Comparison of ENCODE assay signal across 20 mouse cellular contexts in genomic region chr9:71625961-71626360, GRCm38 (mm10). TPM values are rescaled to one million over a fixed set of nuclear protein-coding genes. Genes with fewer than 3 reads are reported as not detected.
DNase-seq lines count a peak whose midpoint lies in the region; ATAC-seq and TF ChIP-seq lines count a peak whose summit lies in the region.
"Had no signal": no experiment of that assay in that cellular context is flagged by ENCODE, and none has a peak within 500 bp of the region (broad histone marks: within the 10 kb centered on the region; RNA-seq: fewer than 3 reads in every experiment).

No protein-coding gene starts in this region.

- peak overlapping the region; percentile 10; the same call in 1 of the 2 replicates for H3K27ac ChIP-seq in heart, embryonic 10.5 days
- peak overlapping the region; percentile 67 for H3K27ac ChIP-seq in kidney, postnatal 0 days
- H3K27ac ChIP-seq in testis, adult 2 months (ENCODE audit: control insufficient read depth, insufficient read depth, low read depth, low read length), result peak overlapping the region; percentile 55
- H3K27ac ChIP-seq in stomach, postnatal 0 days (replicated peaks), result 0 out of 2 replicates have a peak overlapping the region, but pooled peaks have one; percentile 13
- H3K27ac ChIP-seq: embryonic facial prominence, embryonic 13.5 days; hindbrain, embryonic 13.5 days; hindbrain, postnatal 0 days had no signal

- H3K36me3 ChIP-seq in heart, embryonic 10.5 days, result peaks cover 51% of the 10 kb centered on the region
- H3K36me3 ChIP-seq in kidney, postnatal 0 days (ENCODE audit: insufficient read depth, low read length), result peaks cover 26% of the 10 kb centered on the region; the same call in 1 of the 2 replicates
- H3K36me3 ChIP-seq in testis, adult 2 months (ENCODE audit: control insufficient read depth, insufficient read depth, low read length), result no peaks in the 10 kb centered on the region
- no peaks in the 10 kb centered on the region; the same call in 1 of the 2 replicates for H3K36me3 ChIP-seq in stomach, postnatal 0 days (ENCODE audit: control insufficient read depth, insufficient read depth, low read length)
- H3K36me3 ChIP-seq: embryonic facial prominence, embryonic 13.5 days; hindbrain, embryonic 13.5 days had no signal

- H3K9ac ChIP-seq in kidney, postnatal 0 days (ENCODE audit: low read depth, low read length), result no peak overlapping the region
- H3K9ac ChIP-seq in stomach, postnatal 0 days (ENCODE audit: low read length), result no peak overlapping the region
- H3K9ac ChIP-seq: embryonic facial prominence, embryonic 13.5 days; hindbrain, embryonic 13.5 days had no signal

- no peaks in the 10 kb centered on the region for H3K9me3 ChIP-seq in heart, embryonic 10.5 days
- no peaks in the 10 kb centered on the region for H3K9me3 ChIP-seq in kidney, postnatal 0 days (replicated peaks; ENCODE audit: low read length)
- no peaks in the 10 kb centered on the region for H3K9me3 ChIP-seq in stomach, postnatal 0 days (ENCODE audit: control insufficient read depth, low read length)
- H3K9me3 ChIP-seq: embryonic facial prominence, embryonic 13.5 days; hindbrain, embryonic 13.5 days had no signal

- TF ChIP-seq CTCF in kidney, postnatal 0 days (IDR thresholded peaks at IDR 0.05; ENCODE audit: low read depth), result no peak
- TF ChIP-seq CTCF in testis, adult 2 months (IDR thresholded peaks at IDR 0.05; ENCODE audit: control insufficient read depth, insufficient read depth, insufficient replicate concordance, low read depth, low read length), result no peak
- no peak for TF ChIP-seq CTCF in stomach, postnatal 0 days (IDR thresholded peaks at IDR 0.05; ENCODE audit: low read depth)

- TF ChIP-seq EP300 in stomach, postnatal 0 days (optimal IDR thresholded peaks at IDR 0.05), result no peak

- DNase-seq in heart, embryonic 10.5 days (ENCODE audit: low spot score), result no peak
- no peak for DNase-seq in heart, postnatal 36 days
- no peak for DNase-seq in kidney, postnatal 0 days (ENCODE audit: low spot score)
- DNase-seq in kidney, adult 8-10 months, result no peak
- no peak for DNase-seq in testis, postnatal 10 days (ENCODE audit: low spot score)
- DNase-seq in stomach, postnatal 0 days (ENCODE audit: low spot score), result no peak
- DNase-seq: adrenal gland, adult 8-10 months; cerebellum, adult 11 months; cerebellum, adult 8-10 months; cerebellum, postnatal 14 days; gastrocnemius, postnatal 36 days; heart, adult 11 months; heart, postnatal 10 days had no signal

- TF ChIP-seq POLR2A in testis, adult 2 months (IDR thresholded peaks at IDR 0.05; ENCODE audit: control insufficient read depth, low read depth, low read length), result no peak

- ATAC-seq in kidney, postnatal 0 days (replicated peaks; ENCODE audit: low FRiP score, low read depth), result no peak
- ATAC-seq in stomach, postnatal 0 days (ENCODE audit: low FRiP score, low TSS enrichment), result no peak
- no peak for ATAC-seq in activated CD4-positive, CD25-positive, alpha-beta regulatory T cell, adult 4 months
- ATAC-seq: forebrain, embryonic 14.5 days; hindbrain, postnatal 0 days had no signal

- intact Hi-C loops in heart, postnatal 36 days (cut with DNase I), result loop anchor here (10.0 kb wide), 1 partner anchor 491 kb away; no protein-coding TSS in a partner anchor

- H3K4me1 ChIP-seq in heart, embryonic 10.5 days, result peaks cover 28% of the 10 kb centered on the region
- H3K4me1 ChIP-seq in kidney, postnatal 0 days (replicated peaks; ENCODE audit: insufficient read depth, low read length), result peaks cover 23% of the 10 kb centered on the region; the same call in 1 of the 2 replicates
- H3K4me1 ChIP-seq in testis, adult 2 months (ENCODE audit: control insufficient read depth, insufficient read depth, low read length), result peaks cover 7% of the 10 kb centered on the region
- no peaks in the 10 kb centered on the region for H3K4me1 ChIP-seq in stomach, postnatal 0 days (replicated peaks; ENCODE audit: control insufficient read depth, insufficient read depth)
- H3K4me1 ChIP-seq: embryonic facial prominence, embryonic 13.5 days; hindbrain, embryonic 13.5 days had no signal

- no peaks in the 10 kb centered on the region for H3K27me3 ChIP-seq in heart, embryonic 10.5 days (ENCODE audit: insufficient read depth, poor library complexity, severe bottlenecking)
- no peaks in the 10 kb centered on the region for H3K27me3 ChIP-seq in kidney, postnatal 0 days (ENCODE audit: insufficient read depth, low read length)
- no peaks in the 10 kb centered on the region for H3K27me3 ChIP-seq in testis, adult 2 months (ENCODE audit: control insufficient read depth, insufficient read depth, low read length)
- H3K27me3 ChIP-seq in stomach, postnatal 0 days (ENCODE audit: control insufficient read depth, insufficient read depth, low read length), result no peaks in the 10 kb centered on the region
- H3K27me3 ChIP-seq: embryonic facial prominence, embryonic 13.5 days; hindbrain, embryonic 13.5 days; Patski had no signal

- H3K4me3 ChIP-seq in heart, embryonic 10.5 days, result no peak overlapping the region
- no peak overlapping the region for H3K4me3 ChIP-seq in kidney, postnatal 0 days (replicated peaks; ENCODE audit: low read depth, low read length)
- H3K4me3 ChIP-seq in testis, adult 2 months (ENCODE audit: control insufficient read depth, low read depth, low read length), result no peak overlapping the region
- H3K4me3 ChIP-seq in stomach, postnatal 0 days (ENCODE audit: low read depth, low read length), result no peak overlapping the region
- H3K4me3 ChIP-seq: embryonic facial prominence, embryonic 13.5 days; hindbrain, embryonic 13.5 days had no signal

- no peak overlapping the region for H3K4me2 ChIP-seq in kidney, postnatal 0 days (ENCODE audit: low read length)
- no peak overlapping the region for H3K4me2 ChIP-seq in stomach, postnatal 0 days (replicated peaks; ENCODE audit: low read depth)
- H3K4me2 ChIP-seq: embryonic facial prominence, embryonic 13.5 days; hindbrain, embryonic 13.5 days had no signal

- WGBS in heart, embryonic 10.5 days, result 90% methylated on average over 6 of the region's 6 CpGs
- WGBS in kidney, postnatal 0 days, result 87% methylated on average over 6 of the region's 6 CpGs
- WGBS in stomach, postnatal 0 days, result 86% methylated on average over 6 of the region's 6 CpGs

RNA-seq across cellular contexts. Expression of gene Myzap, which starts 33.8 kb away (rescaled TPM):
- polyA plus RNA-seq in heart, embryonic 10.5 days (2016; fragmentation: Nextera tagmentation; extraction: Ambion mirVana), result 23.4 and 38.5 TPM in 2 replicates
- total RNA-seq in heart, postnatal 36 days (2021), result 100 to 1,000 TPM; 401 to 451 TPM
- polyA plus RNA-seq in kidney, postnatal 0 days (2015; fragmentation: Nextera tagmentation; extraction: Ambion mirVana), result 14.8 and 16.9 TPM in 2 replicates
- 2.7 and 4.1 TPM in 2 replicates for polyA plus RNA-seq in testis, adult 2 months (2012; rRNA removed)
- polyA plus RNA-seq in stomach, postnatal 0 days (2015; fragmentation: Nextera tagmentation; extraction: Ambion mirVana), result 21.9 and 25.7 TPM in 2 replicates
- under 1 TPM in 1 of 2 experiments, not detected in 1; 0.77 TPM for polyA plus RNA-seq in activated CD4-positive, CD25-positive, alpha-beta regulatory T cell, adult 4 months (2017; shearing (Covaris generic))

Comparison
In these comparisons a context has a peak if more than half of its experiments do, and no peak if none do; other contexts are left out.
1. H3K27ac ChIP-seq: peak in every context shown above with its lines; median percentile 67 in kidney, postnatal 0 days; 55 in testis, adult 2 months; 13 in stomach, postnatal 0 days; 10 in heart, embryonic 10.5 days.